8 mouse cellular contexts compared by ENCODE assay signal in genomic region chr6:67812478-67812877, GRCm38 (mm10).
A peak's percentile ranks its signal among the peaks of the same experiment; 100 is the strongest.
DNase-seq lines count a peak whose midpoint lies in the region; ATAC-seq lines count a peak whose summit lies in the region.
"Not testable (repeated sequence)": the region's sequence is repeated elsewhere in the genome, so short reads cannot be mapped to it uniquely, and the experiment has no call there.

No protein-coding gene starts in this region.

- not testable (repeated sequence) for H3K4me1 ChIP-seq in forebrain, embryonic 11.5 days (replicated peaks; ENCODE audit: control insufficient read depth, insufficient read depth, low read length); hindbrain, embryonic 14.5 days (replicated peaks; ENCODE audit: control insufficient read depth, insufficient read depth, low read length)

- H3K4me2 ChIP-seq in forebrain, embryonic 11.5 days (ENCODE audit: low read depth, low read length, severe bottlenecking); hindbrain, embryonic 14.5 days (replicated peaks): not testable (repeated sequence)

- not testable (repeated sequence) for H3K27ac ChIP-seq in forebrain, embryonic 11.5 days (ENCODE audit: low read depth, low read length); hindbrain, embryonic 14.5 days

- H3K36me3 ChIP-seq in forebrain, embryonic 11.5 days (ENCODE audit: control insufficient read depth, insufficient read depth, low read length); hindbrain, embryonic 14.5 days (replicated peaks; ENCODE audit: control insufficient read depth, insufficient read depth): not testable (repeated sequence)

- peak; percentile 2 for DNase-seq in MEL-GATA-1-ER (ENCODE audit: extremely low read depth, low read depth)
- DNase-seq in c-Kit-positive CD71-positive TER-119-negative erythroid progenitor cells, embryonic 14.5 days (ENCODE audit: low read depth), result peak; percentile 1
- DNase-seq in forebrain, embryonic 11.5 days (ENCODE audit: low spot score), result peak; percentile 58
- DNase-seq in hindbrain, embryonic 14.5 days (ENCODE audit: low spot score), result peak; percentile 70
- DNase-seq in left cerebral cortex, adult 18-20 months (ENCODE audit: low spot score in 2 of 2), result peak; percentile 9
- peak; percentile 64 for DNase-seq in retina, embryonic 14.5 days (ENCODE audit: low spot score)
- peak; percentile 6 for DNase-seq in thymus, postnatal 14 days

- not testable (repeated sequence) for H3K4me3 ChIP-seq in forebrain, embryonic 11.5 days (ENCODE audit: low read depth, low read length); hindbrain, embryonic 14.5 days (replicated peaks; ENCODE audit: low read length)

- H3K9ac ChIP-seq in forebrain, embryonic 11.5 days (ENCODE audit: low read length); hindbrain, embryonic 14.5 days: not testable (repeated sequence)

- peak; percentile 64; the same call in 1 of the 2 replicates for ATAC-seq in forebrain, embryonic 11.5 days (replicated peaks; ENCODE audit: low FRiP score)
- ATAC-seq in hindbrain, embryonic 14.5 days (ENCODE audit: low FRiP score), result peak; percentile 46; the same call in 1 of the 2 replicates
- ATAC-seq in megakaryocyte progenitor cell, adult 5-6 weeks (replicated peaks; ENCODE audit: poor library complexity), result peak; percentile 97

- H3K27me3 ChIP-seq in forebrain, embryonic 11.5 days (ENCODE audit: control insufficient read depth, insufficient read depth, low read length); hindbrain, embryonic 14.5 days (ENCODE audit: control insufficient read depth, insufficient read depth, low read length): not testable (repeated sequence)

- not testable (repeated sequence) for H3K9me3 ChIP-seq in forebrain, embryonic 11.5 days (ENCODE audit: control insufficient read depth, low read length); hindbrain, embryonic 14.5 days (ENCODE audit: control insufficient read depth, low read length)

- 12% methylated on average over 3 of the region's 3 CpGs for WGBS in forebrain, embryonic 11.5 days
- WGBS in hindbrain, embryonic 14.5 days, result 19% methylated on average over 3 of the region's 3 CpGs

Comparison
In these comparisons a context has a peak if more than half of its experiments do, and no peak if none do; other contexts are left out.
1. DNase-seq: peak in every context shown above with its lines; median percentile 70 in hindbrain, embryonic 14.5 days; 64 in retina, embryonic 14.5 days; 58 in forebrain, embryonic 11.5 days; 9 in left cerebral cortex, adult 18-20 months; 6 in thymus, postnatal 14 days; 2 in MEL-GATA-1-ER; 1 in c-Kit-positive CD71-positive TER-119-negative erythroid progenitor cells, embryonic 14.5 days.
2. ATAC-seq: peak in every context shown above with its lines; median percentile 97 in megakaryocyte progenitor cell, adult 5-6 weeks; 64 in forebrain, embryonic 11.5 days; 46 in hindbrain, embryonic 14.5 days.